Mouse (Mus musculus) retina, adult 2 months (tissue): ENCODE results near the gene Lrrc23.
A peak's percentile ranks its signal among the peaks of the same experiment; 100 is the strongest.
"Not testable (repeated sequence)": the region's sequence is repeated elsewhere in the genome, so short reads cannot be mapped to it uniquely, and the experiment has no call there.

Experiments used
- DNase-seq: peaks from one replicate; pipeline ENCODE4 v3.0.0-alpha.2; 2012; ENCODE audit warnings: low read depth, low spot score

Gene Lrrc23

DNA sequence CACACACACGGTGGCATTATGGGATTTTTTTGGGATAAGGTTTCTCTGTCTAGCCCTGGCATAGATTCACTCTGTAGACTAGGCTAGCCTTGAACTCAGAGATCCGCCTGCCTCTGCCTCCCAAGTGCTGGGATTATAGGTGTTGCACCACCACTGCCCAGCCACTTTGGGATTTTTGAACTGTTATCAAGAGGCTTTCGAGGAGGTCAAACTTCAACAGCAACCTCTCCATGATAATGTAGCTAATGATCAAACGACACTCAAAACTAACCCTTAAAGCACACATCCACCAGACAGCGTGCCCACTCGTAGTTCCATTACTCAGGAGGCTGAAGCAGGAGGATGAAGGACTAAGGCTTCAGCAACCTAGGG, 28.4 kb upstream of the Lrrc23 start:
- DNase-seq = no peak

DNA sequence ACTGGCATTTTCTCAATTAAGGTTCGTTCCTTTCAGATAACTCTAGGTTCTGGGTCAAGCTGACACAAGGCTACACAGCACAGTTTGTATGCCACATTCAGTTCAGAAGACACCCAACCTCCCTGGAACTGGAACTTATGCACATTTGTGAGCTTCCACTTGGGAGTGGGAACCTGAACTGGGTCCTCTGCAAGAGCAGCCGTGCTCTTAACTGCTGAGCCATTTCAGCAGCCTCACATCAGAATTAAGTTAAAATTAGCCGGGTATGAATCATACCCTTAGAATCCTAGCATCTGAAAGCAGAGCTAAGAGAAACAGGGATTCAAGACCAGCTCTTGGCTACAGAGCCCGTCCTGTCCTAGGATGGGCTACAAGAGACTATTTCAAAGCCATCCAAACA, 27.8 kb upstream of the Lrrc23 start:
- DNase-seq = no peak

DNA sequence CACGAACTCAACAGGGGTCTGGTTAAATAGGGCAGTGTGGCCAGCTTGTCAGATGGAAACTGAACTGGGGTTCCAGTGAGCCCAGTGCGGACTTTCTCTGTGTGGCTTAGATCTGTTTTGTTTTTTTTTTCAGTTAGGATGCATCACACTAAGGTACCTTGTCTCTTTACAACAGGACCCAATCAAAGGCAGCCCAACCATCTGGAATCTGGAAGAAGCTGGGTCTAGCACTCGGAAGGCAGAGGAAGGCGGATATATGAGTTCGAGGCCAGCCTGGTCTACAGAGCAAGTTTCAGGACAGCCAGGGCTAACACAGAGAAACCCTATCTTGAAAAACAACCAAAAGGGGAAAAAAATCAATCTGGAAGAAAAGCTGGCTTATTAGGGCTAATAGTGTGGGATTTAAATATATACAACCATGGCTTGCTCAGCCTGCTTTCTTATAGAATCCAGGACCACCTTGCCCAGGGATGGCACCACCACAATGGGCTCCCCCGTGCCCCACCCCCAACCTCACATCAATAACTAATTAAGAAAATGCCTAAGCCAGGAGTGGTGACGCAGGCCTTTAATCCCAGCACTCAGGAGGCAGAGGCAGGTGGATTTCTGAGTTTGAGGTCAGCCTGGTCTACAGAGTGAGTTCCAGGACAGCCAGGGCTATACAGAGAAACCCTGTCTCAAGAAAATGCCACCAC, 27.1 kb upstream of the Lrrc23 start:
- DNase-seq = no peak

DNA sequence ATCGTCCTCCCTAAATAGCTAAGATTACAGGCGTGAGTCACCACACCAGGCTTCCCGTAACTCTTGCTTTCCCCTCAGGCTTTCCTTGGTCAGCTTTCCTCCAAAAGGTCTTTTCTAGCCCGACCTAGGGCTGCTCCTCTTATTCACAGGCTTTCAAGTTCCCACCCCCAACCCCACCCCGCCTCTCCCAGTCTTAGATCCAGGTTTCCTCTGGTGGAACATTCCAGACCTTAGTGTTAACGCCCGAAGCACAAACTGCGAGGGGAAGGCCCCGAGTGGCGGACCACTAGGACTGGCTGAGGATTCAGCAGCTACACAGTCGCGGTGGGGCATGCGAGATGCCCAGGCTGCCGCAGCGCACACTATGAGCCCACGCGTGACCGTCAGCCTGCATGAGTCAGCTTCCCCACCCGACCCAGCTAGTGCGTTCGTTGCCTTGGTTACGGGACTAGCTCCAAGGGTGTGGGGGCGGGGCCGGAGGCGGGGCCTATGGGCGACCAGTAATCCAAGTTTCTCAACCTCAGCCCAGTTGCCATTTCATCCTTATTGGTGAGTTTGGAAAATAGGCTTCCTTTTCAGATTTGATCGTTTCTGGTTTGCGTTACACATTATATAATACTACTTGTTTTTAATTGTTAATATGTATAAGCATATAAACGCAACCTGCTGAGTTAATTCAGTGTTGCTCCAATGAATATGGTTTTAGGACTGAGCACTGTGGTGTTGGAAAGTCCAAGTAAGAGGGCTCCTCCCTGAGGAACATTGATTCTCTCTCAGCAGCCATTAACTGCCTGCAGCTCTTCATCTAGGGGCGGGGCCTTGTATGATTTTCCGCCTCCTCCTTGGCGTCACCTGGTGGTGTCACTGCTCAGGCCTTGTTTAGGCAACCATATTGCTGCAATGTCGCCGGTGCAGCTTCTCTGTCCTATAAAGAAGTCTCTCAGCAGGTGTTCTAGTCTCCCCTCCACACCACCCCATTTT, 26.1 kb upstream of the Lrrc23 start:
- peak; percentile 65 for DNase-seq

- DNase-seq = no peak
Observed at GRCm38 (mm10) chr6:124804341-124804740, 24.8 kb upstream of the Lrrc23 start.

DNA sequence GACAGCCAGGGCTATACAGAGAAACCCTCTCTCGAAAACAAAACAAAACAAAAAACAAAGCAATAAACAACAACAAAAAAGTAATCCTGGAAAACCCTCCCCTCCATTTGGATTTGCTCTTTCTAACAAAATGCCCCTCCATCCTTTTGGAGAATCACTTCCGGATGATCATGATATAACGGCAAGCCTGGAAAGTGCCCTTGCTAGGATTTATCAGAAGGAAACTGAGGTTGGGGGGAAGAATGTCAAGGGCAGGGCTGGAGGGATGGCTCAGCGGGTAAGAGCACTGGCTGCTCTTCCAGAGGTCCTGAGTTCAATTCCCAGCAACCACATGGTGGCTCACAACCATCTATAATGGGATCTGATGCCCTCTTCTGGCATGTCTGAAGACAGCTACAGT, 24.2 kb upstream of the Lrrc23 start:
- not testable (repeated sequence) for DNase-seq

DNA sequence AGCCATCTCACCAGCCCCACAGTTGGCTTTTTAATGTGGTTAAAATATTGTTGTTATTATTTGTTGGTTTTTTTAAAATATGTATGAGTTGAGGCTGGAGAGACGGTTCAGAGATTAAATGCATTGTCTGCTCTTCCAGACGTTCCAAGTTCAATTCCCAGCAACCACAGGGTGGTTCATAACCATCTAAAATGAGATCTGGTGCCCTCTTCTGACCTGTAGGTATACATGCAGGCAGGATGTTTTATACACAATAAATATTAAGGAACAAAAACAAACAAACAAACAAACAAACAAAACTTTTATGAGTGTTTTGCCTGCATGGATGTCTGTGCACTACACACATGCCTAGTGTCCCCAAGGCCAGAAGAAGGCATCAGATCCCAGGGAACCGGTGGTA, 23.5 kb upstream of the Lrrc23 start:
- no peak for DNase-seq

DNA sequence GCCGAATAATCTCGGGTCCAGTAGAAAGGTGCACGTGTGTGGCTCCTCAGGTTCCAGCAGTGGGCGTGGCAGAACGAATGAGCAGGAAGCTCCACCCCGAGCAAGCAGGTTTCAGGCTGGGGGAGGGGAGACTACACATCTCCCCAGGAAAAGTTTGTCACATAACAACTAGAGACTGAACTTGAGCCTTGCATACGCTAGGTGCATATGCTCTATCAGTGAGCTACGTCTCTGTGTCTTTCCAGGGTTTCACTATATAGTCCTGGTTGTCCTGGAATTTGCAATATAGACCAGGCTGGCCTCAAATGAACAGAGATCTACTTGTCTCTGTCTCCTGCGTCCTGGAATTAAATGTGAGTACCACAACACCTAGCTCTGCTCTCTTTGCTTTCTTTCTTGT, 22.9 kb upstream of the Lrrc23 start:
- not testable (repeated sequence) for DNase-seq

DNA sequence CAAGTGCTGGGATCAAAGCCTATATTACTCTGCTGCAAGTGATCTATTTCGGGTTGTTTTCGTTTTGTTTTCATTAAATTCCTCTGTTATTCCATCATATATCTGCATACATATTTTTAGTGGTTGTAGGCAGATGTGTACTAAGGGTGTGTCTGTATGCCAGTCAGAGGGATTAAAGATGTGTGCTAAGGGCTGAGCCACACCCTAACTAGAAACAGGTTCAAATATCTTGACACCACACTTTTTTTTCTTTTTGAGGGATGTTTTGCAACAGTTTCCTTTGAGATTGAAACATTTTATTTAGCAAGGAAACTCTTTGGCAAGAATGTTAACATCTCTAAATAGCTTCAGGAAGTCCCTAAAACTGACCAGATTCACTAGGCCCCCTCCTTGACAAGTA, 16.7 kb upstream of the Lrrc23 start:
- DNase-seq = no peak

- no peak for DNase-seq
Observed at GRCm38 (mm10) chr6:124795781-124796180, 16.3 kb upstream of the Lrrc23 start.

- DNase-seq = no peak
Observed at GRCm38 (mm10) chr6:124791911-124792310, 12.4 kb upstream of the Lrrc23 start.

- no peak for DNase-seq
Observed at GRCm38 (mm10) chr6:124790121-124790520, 10.6 kb upstream of the Lrrc23 start.

DNA sequence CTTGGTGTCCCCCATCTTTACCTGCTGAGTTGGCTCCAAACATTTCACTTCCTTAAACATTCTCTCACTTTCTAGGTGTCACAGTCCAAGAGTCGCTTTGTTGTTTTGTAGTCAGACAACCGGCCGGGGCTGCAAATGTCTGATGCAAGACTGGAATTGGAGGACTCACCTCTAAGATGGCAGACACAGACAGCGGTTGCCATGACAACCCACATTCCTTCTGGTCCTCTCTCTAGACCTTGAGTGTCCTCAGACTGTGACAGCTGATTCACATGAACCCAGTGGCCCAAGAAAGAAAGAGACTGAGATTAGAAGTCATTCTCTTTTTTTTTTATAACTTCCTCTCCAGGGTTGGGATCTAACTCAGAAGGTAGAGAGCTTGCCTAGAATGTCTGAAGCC, 10.0 kb upstream of the Lrrc23 start:
- DNase-seq = no peak

DNA sequence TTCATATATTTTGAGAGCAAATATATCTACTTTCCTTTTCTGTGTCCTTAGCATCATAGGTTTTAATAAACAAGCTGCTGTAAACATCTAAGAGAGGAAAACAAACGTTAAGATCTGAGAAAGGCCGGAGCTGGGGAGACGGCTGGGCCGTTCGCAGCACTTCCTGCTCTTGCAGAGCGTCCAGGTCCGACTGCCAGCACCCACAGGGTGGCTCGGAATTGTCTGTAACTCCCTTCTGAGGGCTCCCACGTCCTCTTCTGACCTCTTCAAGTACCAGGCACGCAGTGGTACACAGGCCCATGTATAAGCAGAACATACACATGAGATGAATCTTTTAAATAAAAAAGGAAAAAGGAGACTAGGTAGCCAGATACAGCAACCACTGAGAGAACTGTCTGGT, 8.2 kb upstream of the Lrrc23 start:
- no peak for DNase-seq

GRCm38 (mm10) chr6:124786756-124787420, 7.4 kb upstream of the Lrrc23 start:
- no peak for DNase-seq

DNA sequence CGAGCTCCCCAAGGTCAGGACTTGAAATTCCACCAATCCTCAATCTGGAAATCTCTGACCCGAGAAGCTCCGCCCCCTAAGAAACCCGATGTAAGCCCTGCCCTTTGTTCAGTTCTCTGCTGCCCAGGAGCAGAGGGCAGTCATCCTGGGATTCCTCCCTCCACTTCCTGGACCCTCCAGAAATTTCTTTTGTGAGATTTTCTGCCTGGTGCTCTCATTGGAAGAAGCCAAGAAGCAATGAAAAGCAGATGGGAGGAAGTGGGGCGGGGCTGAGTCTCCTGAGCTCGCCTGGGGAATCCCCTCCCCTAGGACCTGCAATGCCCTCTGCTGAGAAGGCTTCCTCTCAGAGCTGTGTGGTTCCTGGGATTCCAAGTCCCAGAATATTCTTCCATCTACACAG, 2.9 kb upstream of the Lrrc23 start:
- DNase-seq = no peak

- DNase-seq = no peak
Observed at GRCm38 (mm10) chr6:124780917-124781316, 1.4 kb upstream of the Lrrc23 start.

- no peak for DNase-seq
Observed at GRCm38 (mm10) chr6:124779984-124780416, 473 bp upstream of the Lrrc23 start.

- no peak for DNase-seq
Observed at GRCm38 (mm10) chr6:124770511-124770910, 9.0 kb downstream of the Lrrc23 start.

DNA sequence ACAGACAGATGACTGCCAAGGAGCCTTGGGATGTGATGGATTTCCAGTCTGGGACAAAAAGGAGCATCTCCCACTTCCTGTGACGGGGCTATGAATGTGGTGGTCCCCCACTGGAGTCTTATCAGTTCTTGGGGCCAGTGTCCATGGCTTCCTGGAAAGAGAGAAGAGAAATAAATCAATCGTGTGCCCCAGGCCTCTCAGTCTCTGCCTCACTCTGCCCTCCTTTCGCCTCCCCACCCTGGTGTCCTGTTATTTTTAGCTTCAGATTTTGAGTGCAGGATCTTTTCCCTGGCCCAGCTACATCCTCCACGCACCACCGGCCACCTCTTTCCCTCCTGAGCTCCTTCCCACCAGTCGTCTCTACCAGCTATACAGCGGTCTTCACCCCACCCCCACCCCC, 9.5 kb downstream of the Lrrc23 start:
- no peak for DNase-seq

GRCm38 (mm10) chr6:124769101-124769765, 10.3 kb downstream of the Lrrc23 start, which contains the start of gene Eno2:
Gene Eno2 (minus strand): TSS chr6:124769673.
- DNase-seq = no peak

DNA sequence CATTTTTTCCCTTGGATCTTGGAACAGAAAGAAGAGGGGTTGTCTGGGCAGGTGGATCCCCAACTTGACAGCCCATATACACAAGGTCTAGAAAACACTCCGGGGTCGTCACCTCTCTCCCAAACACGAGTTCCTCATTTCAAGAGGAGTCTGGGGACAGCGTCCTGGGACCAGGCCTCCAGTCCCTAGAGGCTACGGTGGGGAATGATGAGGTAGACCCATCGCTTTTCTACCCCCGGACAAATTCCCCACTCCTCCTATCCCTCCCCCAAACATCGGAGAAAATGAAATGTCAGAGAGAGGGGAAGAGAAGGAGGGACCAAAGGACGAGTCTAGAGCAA, 10.9 kb downstream of the Lrrc23 start:
- DNase-seq = no peak
